Mouse (Mus musculus): Measurements from ENCODE around the gene Ppp1ca. TPM values are rescaled to one million over a fixed set of nuclear protein-coding genes. Genes with fewer than 3 reads are reported as not detected.

The Ppp1ca gene
- polyA plus RNA-seq (2014; fragmentation: Illumina TruSeq; extraction: RNeasy Lipid Tissue Mini Kit (QIAGEN cat#74804)) = 102 TPM

GRCm38 (mm10) chr19:4191528-4192250, at the start of gene Ppp1ca:
Gene Ppp1ca (plus strand): TSS chr19:4192065.

DNA sequence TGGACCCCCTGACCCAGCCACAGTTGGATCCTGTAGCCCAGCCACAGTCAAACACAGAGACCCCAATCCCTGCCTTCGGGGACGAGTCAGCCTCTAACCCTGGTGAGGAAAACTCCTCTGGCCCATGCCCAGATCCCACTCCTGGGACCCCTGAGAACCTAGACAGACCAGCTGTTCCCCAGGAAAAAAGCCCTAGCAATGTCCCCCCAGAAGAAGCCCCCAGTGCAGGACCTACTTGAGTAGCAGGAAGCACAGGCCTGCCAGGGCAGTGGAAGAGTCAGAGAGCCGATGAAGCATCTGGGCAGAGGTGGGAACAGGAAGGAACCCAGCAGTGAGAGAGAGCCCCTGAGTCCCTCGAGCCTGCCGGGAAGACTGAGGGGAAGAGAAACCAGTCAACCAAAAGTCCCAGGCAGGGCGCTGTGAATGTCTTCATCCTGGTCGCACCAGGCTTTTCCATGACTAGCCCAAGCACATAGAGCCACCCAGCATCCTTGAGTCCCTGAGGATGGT, 48.1 kb upstream of the Ppp1ca start, which contains the start of gene Cabp4:
Gene Cabp4 (minus strand): TSS at position 275 of the 510 bp plus-strand sequence.

GRCm38 (mm10) chr19:4148491-4148806, 43.4 kb upstream of the Ppp1ca start, which contains the start of gene Coro1b:
Gene Coro1b (plus strand): TSS chr19:4148619.

GRCm38 (mm10) chr19:4153232-4153654, 38.6 kb upstream of the Ppp1ca start, which contains the start of gene Ptprcap:
Gene Ptprcap (plus strand): TSS chr19:4153604.

GRCm38 (mm10) chr19:4162646-4163542, 29.0 kb upstream of the Ppp1ca start, which contains the start of gene Rps6kb2:
Gene Rps6kb2 (minus strand): TSS chr19:4163354.

DNA sequence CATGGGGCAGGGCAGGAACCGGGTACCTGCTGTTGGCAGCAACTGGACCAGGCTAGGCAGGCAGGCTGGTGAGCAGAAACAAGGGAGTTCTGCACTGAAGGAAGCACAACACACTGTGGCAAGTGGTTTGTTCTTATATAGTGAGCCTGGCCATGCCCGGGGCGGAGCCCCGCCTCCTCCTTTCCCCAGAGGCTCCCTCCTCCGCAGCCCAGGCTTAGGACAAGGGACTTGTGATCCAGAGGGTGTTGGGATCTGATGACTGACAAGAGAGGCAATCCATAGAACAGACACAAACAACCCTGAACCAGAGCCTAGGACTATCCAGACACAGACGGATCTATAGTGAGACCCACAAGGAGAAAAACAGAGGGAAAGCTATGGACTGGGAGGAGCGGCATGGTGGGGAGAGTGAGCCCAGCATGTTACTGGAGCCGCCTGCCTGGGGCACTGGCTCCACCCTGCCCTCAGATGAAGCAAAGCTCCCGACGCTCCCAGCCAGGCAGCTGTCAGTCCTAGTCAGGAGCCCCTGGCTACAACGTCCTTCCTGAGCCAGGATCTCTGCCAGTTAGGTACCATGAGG, 16.4 kb upstream of the Ppp1ca start, which contains the start of gene Carns1:
Gene Carns1 (minus strand): TSS at position 112 of the 580 bp plus-strand sequence.

DNA sequence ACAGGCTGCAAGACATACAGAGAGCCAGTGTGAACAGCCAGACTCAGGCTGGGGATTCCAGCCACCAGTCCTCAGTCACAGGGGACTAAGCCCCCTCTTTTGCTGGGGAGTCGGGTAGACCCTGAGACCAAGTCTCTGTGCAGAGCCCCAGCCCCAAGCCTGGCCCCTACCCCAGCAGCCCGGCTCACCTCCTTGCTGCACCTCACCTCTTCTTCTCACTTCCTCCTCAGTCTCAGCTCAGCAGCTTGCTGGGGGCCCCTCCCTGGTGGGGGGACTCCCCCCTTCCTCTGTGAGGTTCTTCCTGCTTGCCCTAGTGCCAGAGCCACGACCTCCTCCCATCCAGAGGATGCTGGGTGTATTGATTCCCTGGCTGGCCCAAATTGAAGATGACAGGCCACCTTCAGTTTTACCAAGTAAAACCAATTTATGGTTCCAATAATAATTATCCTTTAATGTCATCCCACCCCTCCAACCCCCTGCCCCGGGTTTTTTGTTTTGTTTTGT, 982 bp upstream of the Ppp1ca start, which contains the start of gene Tbc1d10c:
Gene Tbc1d10c (minus strand): TSS at position 454 of the 504 bp plus-strand sequence.

GRCm38 (mm10) chr19:4201291-4201909, 9.5 kb downstream of the Ppp1ca start, which contains the start of gene Rad9a:
Gene Rad9a (minus strand): TSS chr19:4201662.

DNA sequence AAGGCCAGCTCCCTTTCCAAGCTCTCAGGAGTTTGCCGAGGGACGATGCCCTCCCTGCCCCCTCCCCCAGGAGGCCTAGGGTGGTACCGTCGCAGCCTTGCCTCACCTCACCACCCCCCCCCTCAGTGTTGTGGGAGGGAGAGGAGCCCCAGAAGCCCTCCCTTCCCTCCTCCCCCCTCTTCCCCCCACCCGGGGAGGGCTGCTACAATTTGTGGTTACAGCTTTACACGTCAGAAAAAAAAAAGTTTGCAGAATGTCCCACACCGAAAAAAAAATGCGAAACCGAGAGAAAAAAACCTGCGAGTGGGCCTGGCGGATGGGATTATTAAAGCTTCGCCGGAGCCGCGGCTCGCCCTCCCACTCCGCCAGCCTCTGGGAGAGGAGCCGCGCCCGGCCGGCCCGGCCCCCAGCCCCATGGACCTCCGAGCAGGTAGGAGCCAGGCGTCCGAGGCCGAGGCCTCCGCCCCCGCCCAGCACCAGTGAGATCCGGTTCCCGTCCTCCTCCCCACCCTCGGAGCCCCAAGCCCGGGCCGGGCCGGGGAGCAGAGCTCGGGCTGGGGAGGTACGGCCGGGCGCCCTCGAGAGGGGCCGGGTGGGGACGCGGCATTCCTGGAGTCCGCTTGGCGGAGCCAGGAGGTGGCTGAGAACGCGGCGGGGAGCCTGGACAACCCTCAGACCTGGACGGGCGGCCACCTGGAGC, 22.4 kb downstream of the Ppp1ca start, which contains the start of the genes Clcf1 and AC109138.7:
Gene Clcf1 (plus strand): TSS at position 168 of the 700 bp plus-strand sequence.
Gene AC109138.7 (plus strand): TSS at position 287 of the 700 bp plus-strand sequence.

GRCm38 (mm10) chr19:4231253-4232185, 39.7 kb downstream of the Ppp1ca start, which contains the start of gene Pold4:
Gene Pold4 (plus strand): TSS chr19:4231899.

Other genes starting within 250 kb of the Ppp1ca start
- not detected for gene Aldh3b3, start 233.4 kb upstream of the Ppp1ca start, polyA plus RNA-seq (2014; fragmentation: Illumina TruSeq; extraction: RNeasy Lipid Tissue Mini Kit (QIAGEN cat#74804))
- gene Aldh3b2, start 219.7 kb upstream of the Ppp1ca start, polyA plus RNA-seq (2014; fragmentation: Illumina TruSeq; extraction: RNeasy Lipid Tissue Mini Kit (QIAGEN cat#74804)) = not detected
- 1.3 TPM for gene Acy3, start 205.5 kb upstream of the Ppp1ca start, polyA plus RNA-seq (2014; fragmentation: Illumina TruSeq; extraction: RNeasy Lipid Tissue Mini Kit (QIAGEN cat#74804))
- not detected for gene Tbx10, start 199.3 kb upstream of the Ppp1ca start, polyA plus RNA-seq (2014; fragmentation: Illumina TruSeq; extraction: RNeasy Lipid Tissue Mini Kit (QIAGEN cat#74804))
- not detected for gene Nudt8, start 191.5 kb upstream of the Ppp1ca start, polyA plus RNA-seq (2014; fragmentation: Illumina TruSeq; extraction: RNeasy Lipid Tissue Mini Kit (QIAGEN cat#74804))
- gene Gm49405, start 191.4 kb upstream of the Ppp1ca start, polyA plus RNA-seq (2014; fragmentation: Illumina TruSeq; extraction: RNeasy Lipid Tissue Mini Kit (QIAGEN cat#74804)) = not detected
- gene Doc2g, start 188.8 kb upstream of the Ppp1ca start, polyA plus RNA-seq (2014; fragmentation: Illumina TruSeq; extraction: RNeasy Lipid Tissue Mini Kit (QIAGEN cat#74804)) = not detected
- 2.2 TPM for gene Ndufv1, start 179.3 kb upstream of the Ppp1ca start, polyA plus RNA-seq (2014; fragmentation: Illumina TruSeq; extraction: RNeasy Lipid Tissue Mini Kit (QIAGEN cat#74804))
- 13.3 TPM for gene Gstp1, start 154.1 kb upstream of the Ppp1ca start, polyA plus RNA-seq (2014; fragmentation: Illumina TruSeq; extraction: RNeasy Lipid Tissue Mini Kit (QIAGEN cat#74804))
- gene Gstp2, start 146.0 kb upstream of the Ppp1ca start, polyA plus RNA-seq (2014; fragmentation: Illumina TruSeq; extraction: RNeasy Lipid Tissue Mini Kit (QIAGEN cat#74804)) = 5.3 TPM
- not detected for gene Gstp3, start 132.5 kb upstream of the Ppp1ca start, polyA plus RNA-seq (2014; fragmentation: Illumina TruSeq; extraction: RNeasy Lipid Tissue Mini Kit (QIAGEN cat#74804))
- gene Cabp2, start 110.5 kb upstream of the Ppp1ca start, polyA plus RNA-seq (2014; fragmentation: Illumina TruSeq; extraction: RNeasy Lipid Tissue Mini Kit (QIAGEN cat#74804)) = not detected
- gene Cdk2ap2, start 94.9 kb upstream of the Ppp1ca start, polyA plus RNA-seq (2014; fragmentation: Illumina TruSeq; extraction: RNeasy Lipid Tissue Mini Kit (QIAGEN cat#74804)) = not detected
- 0.37 TPM for gene Pitpnm1, start 92.1 kb upstream of the Ppp1ca start, polyA plus RNA-seq (2014; fragmentation: Illumina TruSeq; extraction: RNeasy Lipid Tissue Mini Kit (QIAGEN cat#74804))
- gene Aip, start 66.2 kb upstream of the Ppp1ca start, polyA plus RNA-seq (2014; fragmentation: Illumina TruSeq; extraction: RNeasy Lipid Tissue Mini Kit (QIAGEN cat#74804)) = 1.00 TPM
- gene Gpr152, start 52.3 kb upstream of the Ppp1ca start, polyA plus RNA-seq (2014; fragmentation: Illumina TruSeq; extraction: RNeasy Lipid Tissue Mini Kit (QIAGEN cat#74804)) = not detected
- not detected for gene Cabp4, start 48.0 kb upstream of the Ppp1ca start, polyA plus RNA-seq (2014; fragmentation: Illumina TruSeq; extraction: RNeasy Lipid Tissue Mini Kit (QIAGEN cat#74804))
- 12.7 TPM for gene Coro1b, start 43.4 kb upstream of the Ppp1ca start, polyA plus RNA-seq (2014; fragmentation: Illumina TruSeq; extraction: RNeasy Lipid Tissue Mini Kit (QIAGEN cat#74804))
- 1.6 TPM for gene Ptprcap, start 38.5 kb upstream of the Ppp1ca start, polyA plus RNA-seq (2014; fragmentation: Illumina TruSeq; extraction: RNeasy Lipid Tissue Mini Kit (QIAGEN cat#74804))
- gene Rps6kb2, start 28.7 kb upstream of the Ppp1ca start, polyA plus RNA-seq (2014; fragmentation: Illumina TruSeq; extraction: RNeasy Lipid Tissue Mini Kit (QIAGEN cat#74804)) = 1.2 TPM
- 1.00 TPM for gene Carns1, start 16.6 kb upstream of the Ppp1ca start, polyA plus RNA-seq (2014; fragmentation: Illumina TruSeq; extraction: RNeasy Lipid Tissue Mini Kit (QIAGEN cat#74804))
- not detected for gene Tbc1d10c, start 781 bp upstream of the Ppp1ca start, polyA plus RNA-seq (2014; fragmentation: Illumina TruSeq; extraction: RNeasy Lipid Tissue Mini Kit (QIAGEN cat#74804))
- gene Rad9a, start 9.6 kb downstream of the Ppp1ca start, polyA plus RNA-seq (2014; fragmentation: Illumina TruSeq; extraction: RNeasy Lipid Tissue Mini Kit (QIAGEN cat#74804)) = 3.0 TPM
- gene Clcf1, start 22.2 kb downstream of the Ppp1ca start, polyA plus RNA-seq (2014; fragmentation: Illumina TruSeq; extraction: RNeasy Lipid Tissue Mini Kit (QIAGEN cat#74804)) = 0.26 TPM
- not detected for gene AC109138.7, start 22.3 kb downstream of the Ppp1ca start, polyA plus RNA-seq (2014; fragmentation: Illumina TruSeq; extraction: RNeasy Lipid Tissue Mini Kit (QIAGEN cat#74804))
- not detected for gene Pold4, start 39.8 kb downstream of the Ppp1ca start, polyA plus RNA-seq (2014; fragmentation: Illumina TruSeq; extraction: RNeasy Lipid Tissue Mini Kit (QIAGEN cat#74804))
- 1.9 TPM for gene Ssh3, start 77.1 kb downstream of the Ppp1ca start, polyA plus RNA-seq (2014; fragmentation: Illumina TruSeq; extraction: RNeasy Lipid Tissue Mini Kit (QIAGEN cat#74804))
- not detected for gene Ankrd13d, start 91.1 kb downstream of the Ppp1ca start, polyA plus RNA-seq (2014; fragmentation: Illumina TruSeq; extraction: RNeasy Lipid Tissue Mini Kit (QIAGEN cat#74804))
- 19.6 TPM for gene Grk2, start 114.2 kb downstream of the Ppp1ca start, polyA plus RNA-seq (2014; fragmentation: Illumina TruSeq; extraction: RNeasy Lipid Tissue Mini Kit (QIAGEN cat#74804))
- gene Kdm2a, start 206.2 kb downstream of the Ppp1ca start, polyA plus RNA-seq (2014; fragmentation: Illumina TruSeq; extraction: RNeasy Lipid Tissue Mini Kit (QIAGEN cat#74804)) = 79.9 TPM
- 1.00 TPM for gene Rhod, start 247.4 kb downstream of the Ppp1ca start, polyA plus RNA-seq (2014; fragmentation: Illumina TruSeq; extraction: RNeasy Lipid Tissue Mini Kit (QIAGEN cat#74804))